Mouse (Mus musculus) cerebellum, adult 2 months (tissue): ENCODE measurements at regions not wholly inside any gene's neighbourhood (a gene's known extent, or its start where the extent isn't known, plus 50 kb on each side); places are given as distances from the start of the nearest gene placed in this dataset.

Experiments used
- CTCF ChIP-seq: fragments of 200-500 bp; IDR thresholded peaks from 2 replicates; pipeline ENCODE4 v1.5.1; 2011; ENCODE audit warnings: low read depth, mild to moderate bottlenecking, control low read depth, low read length, moderate library complexity, borderline replicate concordance; ENCODE audit not compliant: insufficient read depth
- POLR2A ChIP-seq: fragments of 200-500 bp; IDR thresholded peaks from 2 replicates; pipeline ENCODE4 v1.6.1; 2011; ENCODE audit warnings: low read length, control low read depth, borderline replicate concordance; ENCODE audit not compliant: insufficient read depth

- TF ChIP-seq POLR2A (no peak), CTCF (no peak)
Measured at GRCm38 (mm10) chr9:84249765-84250164, 324.8 kb downstream of the Bckdhb start.
